Mouse (Mus musculus): ENCODE data around the gene Gm17359. TPM values are rescaled to one million over a fixed set of nuclear protein-coding genes. Genes with fewer than 3 reads are reported as not detected.
A peak's percentile ranks its signal among the peaks of the same experiment; 100 is the strongest.

Gene Gm17359
- total and polyA plus RNA-seq, 2 experiments from 2014 or later = not detected

- TF ChIP-seq CTCF (IDR thresholded peaks at IDR 0.05) = no peak
- Histone ChIP-seq H3K4me2 (ENCODE audit: low read depth, low read length, poor library complexity, severe bottlenecking) (no peak overlapping the region), H3K36me3 (ENCODE audit: insufficient read depth, low read length) (no peaks in the 10 kb centered on the region), H3K4me3 (ENCODE audit: low read depth, low read length) (no peak overlapping the region), H3K27me3 (ENCODE audit: insufficient read depth, low read length) (no peaks in the 10 kb centered on the region), H3K9me3 (ENCODE audit: low read length) (no peaks in the 10 kb centered on the region), H3K9ac (replicated peaks; ENCODE audit: low read length, poor library complexity, severe bottlenecking) (no peak overlapping the region), H3K4me1 (ENCODE audit: insufficient read depth, low read length) (no peaks in the 10 kb centered on the region), H3K27ac (ENCODE audit: low read depth, low read length) (no peak overlapping the region)
- ATAC-seq (ENCODE audit: low FRiP score) (no peak), DNase-seq (ENCODE audit: low spot score) (no peak)
- 31% methylated on average over 3 of the region's 3 CpGs for WGBS
Measured at GRCm38 (mm10) chr3:79378086-79378485, 41.6 kb downstream of the Gm17359 start.

GRCm38 (mm10) chr3:79379255-79379836, 42.9 kb downstream of the Gm17359 start:
- no peaks in the 10 kb centered on the region for H3K27me3 ChIP-seq (ENCODE audit: insufficient read depth, low read length)
- DNase-seq (ENCODE audit: low spot score) (no peak), ATAC-seq (ENCODE audit: low FRiP score) (no peak)
- no peak overlapping the region for H3K4me2 ChIP-seq (ENCODE audit: low read depth, low read length, poor library complexity, severe bottlenecking)
- no peaks in the 10 kb centered on the region for H3K9me3 ChIP-seq (ENCODE audit: low read length)
- 78% methylated on average over 14 of the region's 14 CpGs for WGBS
- no peak for TF ChIP-seq CTCF (IDR thresholded peaks at IDR 0.05)
- H3K36me3 ChIP-seq (ENCODE audit: insufficient read depth, low read length) = no peaks in the 10 kb centered on the region
- no peak overlapping the region for H3K27ac ChIP-seq (ENCODE audit: low read depth, low read length)
- H3K4me3 ChIP-seq (ENCODE audit: low read depth, low read length) = no peak overlapping the region
- H3K4me1 ChIP-seq (ENCODE audit: insufficient read depth, low read length) = no peaks in the 10 kb centered on the region
- H3K9ac ChIP-seq (replicated peaks; ENCODE audit: low read length, poor library complexity, severe bottlenecking) = no peak overlapping the region

GRCm38 (mm10) chr3:79379873-79380595, 43.6 kb downstream of the Gm17359 start:
- WGBS = 83% methylated on average over 6 of the region's 6 CpGs

GRCm38 (mm10) chr3:79381398-79381797, 44.9 kb downstream of the Gm17359 start:
- no peak overlapping the region for H3K9ac ChIP-seq (replicated peaks; ENCODE audit: low read length, poor library complexity, severe bottlenecking)
- no peak for TF ChIP-seq CTCF (IDR thresholded peaks at IDR 0.05)
- no peaks in the 10 kb centered on the region for H3K36me3 ChIP-seq (ENCODE audit: insufficient read depth, low read length)
- no peaks in the 10 kb centered on the region for H3K9me3 ChIP-seq (ENCODE audit: low read length)
- H3K4me3 ChIP-seq (ENCODE audit: low read depth, low read length) = no peak overlapping the region
- H3K27ac ChIP-seq (ENCODE audit: low read depth, low read length) = no peak overlapping the region
- H3K4me2 ChIP-seq (ENCODE audit: low read depth, low read length, poor library complexity, severe bottlenecking) = no peak overlapping the region
- no peak for ATAC-seq (ENCODE audit: low FRiP score)
- WGBS = 83% methylated on average over 4 of the region's 4 CpGs
- DNase-seq (ENCODE audit: low spot score) = no peak
- no peaks in the 10 kb centered on the region for H3K4me1 ChIP-seq (ENCODE audit: insufficient read depth, low read length)
- no peaks in the 10 kb centered on the region for H3K27me3 ChIP-seq (ENCODE audit: insufficient read depth, low read length)

More at GRCm38 (mm10) chr3:79379873-79380595, 43.6 kb downstream of the Gm17359 start:
- Histone ChIP-seq H3K9ac (replicated peaks; ENCODE audit: low read length, poor library complexity, severe bottlenecking) (no peak overlapping the region), H3K4me2 (ENCODE audit: low read depth, low read length, poor library complexity, severe bottlenecking) (no peak overlapping the region), H3K4me1 (ENCODE audit: insufficient read depth, low read length) (no peaks in the 10 kb centered on the region), H3K9me3 (ENCODE audit: low read length) (no peaks in the 10 kb centered on the region), H3K27ac (ENCODE audit: low read depth, low read length) (no peak overlapping the region), H3K36me3 (ENCODE audit: insufficient read depth, low read length) (no peaks in the 10 kb centered on the region), H3K27me3 (ENCODE audit: insufficient read depth, low read length) (no peaks in the 10 kb centered on the region), H3K4me3 (ENCODE audit: low read depth, low read length) (no peak overlapping the region)
- DNase-seq (ENCODE audit: low spot score) = no peak
- no peak for ATAC-seq (ENCODE audit: low FRiP score)
- no peak for TF ChIP-seq CTCF (IDR thresholded peaks at IDR 0.05)

GRCm38 (mm10) chr3:79385434-79386029, 49.1 kb downstream of the Gm17359 start:
- no peak for ATAC-seq (ENCODE audit: low FRiP score)
- H3K4me1 ChIP-seq (ENCODE audit: insufficient read depth, low read length) = no peaks in the 10 kb centered on the region

GRCm38 (mm10) chr3:79389081-79389480, 52.6 kb downstream of the Gm17359 start:
- no peak overlapping the region for H3K9ac ChIP-seq (replicated peaks; ENCODE audit: low read length, poor library complexity, severe bottlenecking)
- no peaks in the 10 kb centered on the region for H3K4me1 ChIP-seq (ENCODE audit: insufficient read depth, low read length)
- TF ChIP-seq CTCF (IDR thresholded peaks at IDR 0.05) = no peak
- H3K4me2 ChIP-seq (ENCODE audit: low read depth, low read length, poor library complexity, severe bottlenecking) = no peak overlapping the region
- H3K9me3 ChIP-seq (ENCODE audit: low read length) = no peaks in the 10 kb centered on the region
- H3K4me3 ChIP-seq (ENCODE audit: low read depth, low read length) = no peak overlapping the region
- no peak overlapping the region for H3K27ac ChIP-seq (ENCODE audit: low read depth, low read length)
- DNase-seq (ENCODE audit: low spot score) (no peak), ATAC-seq (ENCODE audit: low FRiP score) (no peak)
- H3K27me3 ChIP-seq (ENCODE audit: insufficient read depth, low read length) = no peaks in the 10 kb centered on the region
- H3K36me3 ChIP-seq (ENCODE audit: insufficient read depth, low read length) = no peaks in the 10 kb centered on the region
- WGBS = 75% methylated on average over 4 of the region's 4 CpGs

More at GRCm38 (mm10) chr3:79385434-79386029, 49.1 kb downstream of the Gm17359 start:
- H3K27ac ChIP-seq (ENCODE audit: low read depth, low read length) = no peak overlapping the region
- H3K36me3 ChIP-seq (ENCODE audit: insufficient read depth, low read length) = no peaks in the 10 kb centered on the region
- no peak overlapping the region for H3K4me2 ChIP-seq (ENCODE audit: low read depth, low read length, poor library complexity, severe bottlenecking)
- no peaks in the 10 kb centered on the region for H3K27me3 ChIP-seq (ENCODE audit: insufficient read depth, low read length)
- peak; percentile 29 for DNase-seq (ENCODE audit: low spot score)
- no peak overlapping the region for H3K4me3 ChIP-seq (ENCODE audit: low read depth, low read length)
- H3K9me3 ChIP-seq (ENCODE audit: low read length) = no peaks in the 10 kb centered on the region
- no peak for TF ChIP-seq CTCF (IDR thresholded peaks at IDR 0.05)
- no peak overlapping the region for H3K9ac ChIP-seq (replicated peaks; ENCODE audit: low read length, poor library complexity, severe bottlenecking)
- WGBS = 17% methylated on average over 8 of the region's 8 CpGs
